Mouse (Mus musculus) layer of hippocampus, adult 6 months (tissue): ENCODE results near the gene Serpina5. TPM values are rescaled to one million over a fixed set of nuclear protein-coding genes. Genes with fewer than 3 reads are reported as not detected.

Source experiments
- long read RNA-seq, 2 experiments: library from polyadenylated mRNA; unstranded; transcript quantifications; one replicate each; pipeline ENCODE4 v2.0.0; 2019 to 2020
- polyA plus RNA-seq: library from polyadenylated mRNA; unstranded; fragments of <200 nt; fragmentation: Nextera tagmentation; gene quantifications from 2 replicates; pipeline ENCODE4 v1.2.3, GENCODE M21; 2021

Gene Serpina5
- not detected in 2 replicates for polyA plus RNA-seq
- long read RNA-seq, experiment 1, result 0 reads
- long read RNA-seq, experiment 2, result 0 reads

GRCm38 (mm10) chr12:104100768-104101167 is at the start of gene Serpina5:
Gene Serpina5 (plus strand): TSS chr12:104101113.

GRCm38 (mm10) chr12:104112333-104112732 is 11.4 kb downstream of the Serpina5 start, which contains the start of gene Serpina3a:
Gene Serpina3a (plus strand): TSS chr12:104112724.

GRCm38 (mm10) chr12:104127696-104128095 is 26.8 kb downstream of the Serpina5 start, which contains the start of gene Serpina3b:
Gene Serpina3b (plus strand): TSS chr12:104127996.

GRCm38 (mm10) chr12:104153656-104154055 is 52.7 kb downstream of the Serpina5 start, which contains the start of gene Serpina3c:
Gene Serpina3c (minus strand): TSS chr12:104153870.

Other genes starting within 250 kb of the Serpina5 start
- gene Serpina1a, start 237.6 kb upstream of the Serpina5 start, polyA plus RNA-seq, result not detected in 2 replicates
- not detected in 2 replicates for gene Serpina1c, start 196.2 kb upstream of the Serpina5 start, polyA plus RNA-seq
- gene Serpina1e, start 142.1 kb upstream of the Serpina5 start, polyA plus RNA-seq, result not detected in 2 replicates
- gene Serpina11, start 111.2 kb upstream of the Serpina5 start, polyA plus RNA-seq, result not detected in 2 replicates
- gene Serpina9, start 87.4 kb upstream of the Serpina5 start, polyA plus RNA-seq, result 0.04 and 0.73 TPM in 2 replicates
- gene Serpina12, start 56.7 kb upstream of the Serpina5 start, polyA plus RNA-seq, result 0.05 and 0.06 TPM in 2 replicates
- gene Serpina3a, start 11.6 kb downstream of the Serpina5 start, polyA plus RNA-seq, result not detected in 2 replicates
- gene Serpina3b, start 26.9 kb downstream of the Serpina5 start, polyA plus RNA-seq, result not detected in 2 replicates
- gene Serpina3c, start 52.8 kb downstream of the Serpina5 start, polyA plus RNA-seq, result 0.16 and 0.20 TPM in 2 replicates
- gene Serpina3f, start 113.4 kb downstream of the Serpina5 start, polyA plus RNA-seq, result not detected in 2 replicates
- gene Serpina3g, start 135.1 kb downstream of the Serpina5 start, polyA plus RNA-seq, result 1.2 and 1.6 TPM in 2 replicates
- gene Serpina3i, start 162.0 kb downstream of the Serpina5 start, polyA plus RNA-seq, result 0.06 TPM in 1 of 2 replicates, not detected in the other
- not detected in 2 replicates for gene Serpina3j, start 213.4 kb downstream of the Serpina5 start, polyA plus RNA-seq
- gene Serpina3k, start 237.4 kb downstream of the Serpina5 start, polyA plus RNA-seq, result not detected in 2 replicates
- gene Serpina3m, start 237.4 kb downstream of the Serpina5 start, polyA plus RNA-seq, result 0.14 TPM in 1 of 2 replicates, not detected in the other